Mouse (Mus musculus) heart, embryonic 13.5 days (tissue): Measurements from ENCODE around the gene Paics. TPM values are rescaled to one million over a fixed set of nuclear protein-coding genes. Genes with fewer than 3 reads are reported as not detected.

Experiments used
- ATAC-seq: fragments of 200-750 bp; cut with Nextera tagmentation; 2 replicates; pipeline ENCODE4 v1.8.0; 2017; ENCODE audit warnings: moderate TSS enrichment; ENCODE audit not compliant: insufficient number of reproducible peaks, low FRiP score, low TSS enrichment; ENCODE audit errors: extremely low read depth
- H3K27ac ChIP-seq: fragments of 300-500 bp; sonication (generic); replicated peaks from 2 replicates; pipeline ENCODE4 v1.5.1; 2015; ENCODE audit warnings: moderate library complexity, mild to moderate bottlenecking, inconsistent platforms
- H3K27me3 ChIP-seq: fragments of 300-500 bp; sonication (generic); replicated peaks from 2 replicates; pipeline ENCODE4 v1.6.1; 2015; ENCODE audit warnings: mild to moderate bottlenecking, inconsistent platforms
- H3K36me3 ChIP-seq: fragments of 300-500 bp; sonication (generic); 2 replicates; pipeline ENCODE4 v1.6.1; 2015; ENCODE audit warnings: mild to moderate bottlenecking, inconsistent platforms
- H3K4me1 ChIP-seq: fragments of 300-500 bp; sonication (generic); 2 replicates; pipeline ENCODE4 v1.6.1; 2015; ENCODE audit warnings: inconsistent platforms
- H3K4me2 ChIP-seq: fragments of 300-500 bp; sonication (generic); 2 replicates; pipeline ENCODE4 v1.6.1; 2015; ENCODE audit warnings: inconsistent platforms, mild to moderate bottlenecking, moderate library complexity
- H3K4me3 ChIP-seq: fragments of 300-500 bp; sonication (generic); 2 replicates; pipeline ENCODE4 v1.5.1; 2015; ENCODE audit warnings: moderate library complexity, mild to moderate bottlenecking, inconsistent platforms
- H3K9ac ChIP-seq: fragments of 300-500 bp; sonication (generic); 2 replicates; pipeline ENCODE4 v1.6.1; 2015; ENCODE audit warnings: inconsistent platforms, mild to moderate bottlenecking, moderate library complexity
- H3K9me3 ChIP-seq: fragments of 300-500 bp; sonication (generic); 2 replicates; pipeline ENCODE4 v1.6.1; 2016; ENCODE audit warnings: inconsistent platforms
- WGBS: fragments of 180-500 bp; shearing (Covaris S2); methylation state at CpG from one replicate; pipeline ENCODE4 v1.1.7; 2015; ENCODE audit warnings: mixed read lengths; 5-methylcytosine and 5-hydroxymethylcytosine counted together
- polyA plus RNA-seq: library from polyadenylated mRNA; unstranded; fragments of >200 nt; fragmentation: Nextera tagmentation; extraction: Ambion mirVana; gene quantifications from 2 replicates; pipeline ENCODE4 v1.2.1, GENCODE M21; 2015

The Paics gene
- polyA plus RNA-seq, 1 experiment from 2014 or later: 229 TPM

GRCm38 (mm10) chr5:77013171-77013570 is 62.1 kb downstream of the Paics start:
- no peak overlapping the region for H3K27ac ChIP-seq
- no peak overlapping the region for H3K4me3 ChIP-seq
- H3K36me3 ChIP-seq: no peaks in the 10 kb centered on the region
- no peak for ATAC-seq
- no peak overlapping the region for H3K4me2 ChIP-seq
- peaks cover 9% of the 10 kb centered on the region for H3K27me3 ChIP-seq
- no peaks in the 10 kb centered on the region for H3K9me3 ChIP-seq
- H3K4me1 ChIP-seq: no peaks in the 10 kb centered on the region
- WGBS: 73% methylated on average over 3 of the region's 3 CpGs
- H3K9ac ChIP-seq: no peak overlapping the region

- Histone ChIP-seq H3K4me1 (no peaks in the 10 kb centered on the region), H3K9me3 (no peaks in the 10 kb centered on the region), H3K27ac (no peak within 1 kb of the TSS), H3K4me3 (peak within 1 kb of the TSS; percentile 60), H3K4me2 (peak within 1 kb of the TSS; percentile 86), H3K9ac (peak within 1 kb of the TSS; percentile 74), H3K27me3 (peaks cover 9% of the 10 kb centered on the region), H3K36me3 (no peaks in the 10 kb centered on the region)
- 13% methylated on average over 56 of the region's 57 CpGs for WGBS
- ATAC-seq: peak; percentile 83
Measured at GRCm38 (mm10) chr5:77015544-77016482, 64.7 kb downstream of the Paics start, which contains the start of gene Thegl. TSS of gene Thegl (plus strand) at chr5:77016023.

Other genes with a start within 250 kb of the Paics start
- gene Aasdh, start 45.8 kb upstream of the Paics start, polyA plus RNA-seq: 14.8 and 18.9 TPM in 2 replicates
- gene Ppat, start 271 bp downstream of the Paics start, polyA plus RNA-seq: 20.8 and 25.0 TPM in 2 replicates
- 48.4 and 55.4 TPM in 2 replicates for gene Srp72, start 23.4 kb downstream of the Paics start, polyA plus RNA-seq
- gene Arl9, start 52.7 kb downstream of the Paics start, polyA plus RNA-seq: 0.31 TPM in 1 of 2 replicates, not detected in the other
- gene Thegl, start 64.7 kb downstream of the Paics start, polyA plus RNA-seq: 0.08 and 0.11 TPM in 2 replicates
- gene Hopx, start 163.8 kb downstream of the Paics start, polyA plus RNA-seq: 12.6 and 16.4 TPM in 2 replicates